ENCODE assay signal across 8 mouse cellular contexts in genomic region chr12:101976651-101977403, GRCm38 (mm10). TPM values are rescaled to one million over a fixed set of nuclear protein-coding genes. Genes with fewer than 3 reads are reported as not detected.
DNase-seq lines count a peak whose midpoint lies in the region; ATAC-seq lines count a peak whose summit lies in the region.

No protein-coding gene starts in this region.

- no peak for ATAC-seq in erythroblast, adult 5-6 weeks (replicated peaks; ENCODE audit: low FRiP score, poor library complexity, severe bottlenecking)
- ATAC-seq in forebrain, embryonic 11.5 days (replicated peaks; ENCODE audit: low FRiP score) = no peak
- ATAC-seq in liver, embryonic 13.5 days (ENCODE audit: low read depth) = no peak
- no peak for ATAC-seq in cerebellum, adult (ENCODE audit: insufficient number of reproducible peaks, low FRiP score, low TSS enrichment)
- ATAC-seq in megakaryocyte progenitor cell, adult 5-6 weeks (replicated peaks; ENCODE audit: poor library complexity) = no peak

- peak overlapping the region; percentile 66 for H3K4me2 ChIP-seq in forebrain, embryonic 11.5 days (ENCODE audit: low read depth, low read length, severe bottlenecking)
- peak overlapping the region; percentile 88 for H3K4me2 ChIP-seq in liver, embryonic 13.5 days

- peaks cover 54% of the 10 kb centered on the region for H3K36me3 ChIP-seq in erythroblast, embryonic 14.5 days (ENCODE audit: control insufficient read depth)
- no peaks in the 10 kb centered on the region; the same call in 1 of the 2 replicates for H3K36me3 ChIP-seq in forebrain, embryonic 11.5 days (ENCODE audit: control insufficient read depth, insufficient read depth, low read length)
- H3K36me3 ChIP-seq in liver, embryonic 13.5 days = peaks cover 15% of the 10 kb centered on the region

- H3K27me3 ChIP-seq in erythroblast, embryonic 14.5 days (ENCODE audit: control insufficient read depth) = no peaks in the 10 kb centered on the region
- H3K27me3 ChIP-seq in forebrain, embryonic 11.5 days (ENCODE audit: control insufficient read depth, insufficient read depth, low read length) = no peaks in the 10 kb centered on the region
- H3K27me3 ChIP-seq in liver, embryonic 13.5 days = no peaks in the 10 kb centered on the region

- H3K4me1 ChIP-seq in erythroblast, embryonic 14.5 days (ENCODE audit: control insufficient read depth) = peaks cover 74% of the 10 kb centered on the region
- peaks cover 2% of the 10 kb centered on the region; the same call in 1 of the 2 replicates for H3K4me1 ChIP-seq in forebrain, embryonic 11.5 days (replicated peaks; ENCODE audit: control insufficient read depth, insufficient read depth, low read length)
- peaks cover 78% of the 10 kb centered on the region for H3K4me1 ChIP-seq in liver, embryonic 13.5 days (replicated peaks)

- DNase-seq in 416B (ENCODE audit: low read depth) = peak; percentile 49
- no peak for DNase-seq in forebrain, embryonic 11.5 days (ENCODE audit: low spot score)
- DNase-seq in liver, embryonic 13.5 days = no peak
- no peak for DNase-seq in left cerebral cortex, adult 11 months (ENCODE audit: low spot score)

- peak overlapping the region; percentile 95 for H3K9ac ChIP-seq in forebrain, embryonic 11.5 days (ENCODE audit: low read length)
- H3K9ac ChIP-seq in liver, embryonic 13.5 days = peak overlapping the region; percentile 96

- WGBS in forebrain, embryonic 11.5 days = 19% methylated on average over 13 of the region's 13 CpGs
- WGBS in liver, embryonic 13.5 days (ENCODE audit: insufficient replicate concordance) = 16% methylated on average over 13 of the region's 13 CpGs

- no peaks in the 10 kb centered on the region for H3K9me3 ChIP-seq in erythroblast, embryonic 14.5 days (ENCODE audit: control insufficient read depth, low read length)
- H3K9me3 ChIP-seq in forebrain, embryonic 11.5 days (ENCODE audit: control insufficient read depth, low read length) = no peaks in the 10 kb centered on the region
- no peaks in the 10 kb centered on the region for H3K9me3 ChIP-seq in liver, embryonic 13.5 days (replicated peaks)

- peak overlapping the region; percentile 100 for H3K4me3 ChIP-seq in erythroblast, embryonic 14.5 days (replicated peaks)
- H3K4me3 ChIP-seq in forebrain, embryonic 11.5 days (ENCODE audit: low read depth, low read length) = peak overlapping the region; percentile 89
- H3K4me3 ChIP-seq in liver, embryonic 13.5 days (replicated peaks) = peak overlapping the region; percentile 93

- H3K27ac ChIP-seq in forebrain, embryonic 11.5 days (ENCODE audit: low read depth, low read length) = no peak overlapping the region
- H3K27ac ChIP-seq in liver, embryonic 13.5 days = peak overlapping the region; percentile 89

RNA-seq across cellular contexts. Expression of gene Cpsf2, which starts 1.0 kb away (rescaled TPM):
- 0.39 and 0.41 TPM in 2 replicates for polyA plus RNA-seq in erythroblast, embryonic 14.5 days (2012)
- total RNA-seq in erythroblast, adult 5-6 weeks (2015; ENCODE audit: low replicate concordance) = 9.0 and 12.1 TPM in 2 replicates
- total RNA-seq in erythroblast, adult 5-6 weeks (2017; ENCODE audit: low replicate concordance) = 15.7 and 25.2 TPM in 2 replicates
- 45.0 and 46.1 TPM in 2 replicates for polyA plus RNA-seq in forebrain, embryonic 11.5 days (2014; fragmentation: Nextera tagmentation; extraction: Ambion mirVana)
- polyA plus RNA-seq in liver, embryonic 13.5 days (2015; fragmentation: Nextera tagmentation; extraction: Ambion mirVana) = 24.7 and 28.5 TPM in 2 replicates
- total RNA-seq in megakaryocyte progenitor cell, adult 5-6 weeks (2015) = 35.5 and 37.5 TPM in 2 replicates
- 46.5 and 61.3 TPM in 2 replicates for total RNA-seq in megakaryocyte progenitor cell, adult 5-6 weeks (2017)

RNA-seq across cellular contexts. Expression of gene Atxn3, which starts 18.8 kb away (rescaled TPM):
- polyA plus RNA-seq in erythroblast, embryonic 14.5 days (2012) = 0.05 and 0.06 TPM in 2 replicates
- total RNA-seq in erythroblast, adult 5-6 weeks (2015; ENCODE audit: low replicate concordance) = 11.0 and 14.4 TPM in 2 replicates
- total RNA-seq in erythroblast, adult 5-6 weeks (2017; ENCODE audit: low replicate concordance) = 28.5 and 29.1 TPM in 2 replicates
- 15.6 and 18.5 TPM in 2 replicates for polyA plus RNA-seq in forebrain, embryonic 11.5 days (2014; fragmentation: Nextera tagmentation; extraction: Ambion mirVana)
- 10.5 and 16.8 TPM in 2 replicates for polyA plus RNA-seq in liver, embryonic 13.5 days (2015; fragmentation: Nextera tagmentation; extraction: Ambion mirVana)
- 22.0 and 22.5 TPM in 2 replicates for total RNA-seq in megakaryocyte progenitor cell, adult 5-6 weeks (2015)
- 49.8 and 56.1 TPM in 2 replicates for total RNA-seq in megakaryocyte progenitor cell, adult 5-6 weeks (2017)

Comparison
In these comparisons a context has a peak if more than half of its experiments do, and no peak if none do; other contexts are left out.
1. RNA of gene Cpsf2, which starts 1.0 kb away (polyA plus RNA-seq): 45.0 to 46.1 TPM in forebrain, embryonic 11.5 days and 24.7 to 28.5 TPM in liver, embryonic 13.5 days; 0.39 to 0.41 TPM in erythroblast, embryonic 14.5 days; every median in the first group is over 10 times any median in the second.
2. RNA of gene Atxn3, which starts 18.8 kb away (polyA plus RNA-seq): 15.6 to 18.5 TPM in forebrain, embryonic 11.5 days and 10.5 to 16.8 TPM in liver, embryonic 13.5 days; 0.05 to 0.06 TPM in erythroblast, embryonic 14.5 days; every median in the first group is over 10 times any median in the second.
3. Peak in every context shown above with its lines, with median percentiles within 50 percentile points of each other: H3K4me3 ChIP-seq.